Mouse (Mus musculus): ENCODE measurements around the gene Tas2r135.

DNA sequence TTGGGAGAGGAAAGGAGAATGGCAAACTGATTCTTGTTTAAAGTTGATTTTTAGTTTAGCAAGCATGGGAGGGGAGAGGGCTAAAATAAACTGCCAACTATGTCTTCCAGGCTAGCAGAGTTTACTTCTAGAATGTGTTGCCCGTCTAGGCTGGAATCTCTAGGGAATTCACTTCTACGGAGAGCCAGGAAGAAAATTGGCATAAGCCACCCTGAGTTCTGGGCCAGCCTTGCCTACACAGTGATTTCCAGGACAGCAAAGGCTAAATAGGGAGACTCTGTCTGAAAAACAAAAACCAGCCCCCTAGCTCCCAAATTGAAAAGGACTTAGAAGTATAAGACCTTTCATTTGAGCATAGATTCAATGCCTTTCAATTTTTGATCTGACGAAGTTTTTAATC lies 25.7 kb upstream of the Tas2r135 start:
- TF ChIP-seq MXI1 (IDR thresholded peaks at IDR 0.05; ENCODE audit: low read depth, low read length) (no peak), POLR2A (IDR thresholded peaks at IDR 0.05; ENCODE audit: control insufficient read depth in 1 of 2, insufficient read depth in 1 of 2, low read depth in 1 of 2, low read length in 2 of 2, poor library complexity in 1 of 2) (no peak), MAX (IDR thresholded peaks at IDR 0.05; ENCODE audit: low read length) (no peak), GATA1 (IDR thresholded peaks at IDR 0.05; ENCODE audit: low read depth, low read length) (no peak), CTCF (IDR thresholded peaks at IDR 0.05 in 2 of 3, conservative IDR thresholded peaks at IDR 0.05 in 1 of 3; ENCODE audit: control insufficient read depth in 1 of 3, insufficient read depth in 1 of 3, low read depth in 2 of 3, low read length in 3 of 3, poor library complexity in 1 of 3, severe bottlenecking in 1 of 3) (no peak), ZNF384 (IDR thresholded peaks at IDR 0.05; ENCODE audit: low read depth, low read length) (no peak), RCOR1 (IDR thresholded peaks at IDR 0.05; ENCODE audit: low read depth, low read length) (no peak), ELF1 (IDR thresholded peaks at IDR 0.05; ENCODE audit: low read depth, low read length) (no peak), MEF2A (IDR thresholded peaks at IDR 0.05; ENCODE audit: extremely low read depth, insufficient replicate concordance, low read depth, low read length, poor library complexity, severe bottlenecking) (no peak), EP300 (IDR thresholded peaks at IDR 0.05; ENCODE audit: low read depth in 1 of 2, low read length in 2 of 2) (no peak), USF2 (IDR thresholded peaks at IDR 0.05; ENCODE audit: borderline replicate concordance in 1 of 2, insufficient read depth in 1 of 2, low read depth in 1 of 2, low read length in 2 of 2) (no peak), KAT2A (conservative IDR thresholded peaks at IDR 0.05; ENCODE audit: low read depth, low read length) (no peak), ZC3H11A (IDR thresholded peaks at IDR 0.05; ENCODE audit: low read depth, low read length) (no peak)
